Mouse (Mus musculus) retina, postnatal 1 day (tissue): Measurements from ENCODE around the gene Tmem178b.
A peak's percentile ranks its signal among the peaks of the same experiment; 100 is the strongest.

Source experiments
- DNase-seq: peaks from one replicate; pipeline ENCODE4 v3.0.0-alpha.2; 2012

The Tmem178b gene

GRCm38 (mm10) chr6:40200661-40201060 is 327.6 kb downstream of the Tmem178b start:
- DNase-seq, result no peak

- DNase-seq, result no peak
These were observed 329.5 kb downstream of the Tmem178b start for GRCm38 (mm10) chr6:40202602-40203001.

DNA sequence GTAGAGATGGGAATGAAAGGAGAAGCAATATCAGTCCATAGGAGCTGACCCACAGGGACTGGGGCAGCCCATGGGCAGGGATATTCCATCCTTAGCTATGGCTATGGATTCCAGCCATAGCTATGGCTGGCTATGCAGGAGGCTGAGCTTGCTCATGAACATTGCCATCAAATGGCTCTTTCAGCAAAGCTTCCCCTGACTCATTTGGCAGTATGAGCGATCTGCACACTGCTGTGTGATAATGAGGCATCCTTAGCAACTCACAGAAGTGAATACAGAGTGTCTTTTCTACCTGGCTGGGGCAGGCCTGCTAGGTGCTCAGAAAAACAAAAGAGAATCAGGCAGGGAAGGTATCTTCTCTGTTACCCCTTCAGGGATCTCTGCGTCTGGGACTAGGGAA is 332.3 kb downstream of the Tmem178b start:
- no peak for DNase-seq

- DNase-seq, result no peak
These were observed 334.9 kb downstream of the Tmem178b start for GRCm38 (mm10) chr6:40208014-40208413.

DNA sequence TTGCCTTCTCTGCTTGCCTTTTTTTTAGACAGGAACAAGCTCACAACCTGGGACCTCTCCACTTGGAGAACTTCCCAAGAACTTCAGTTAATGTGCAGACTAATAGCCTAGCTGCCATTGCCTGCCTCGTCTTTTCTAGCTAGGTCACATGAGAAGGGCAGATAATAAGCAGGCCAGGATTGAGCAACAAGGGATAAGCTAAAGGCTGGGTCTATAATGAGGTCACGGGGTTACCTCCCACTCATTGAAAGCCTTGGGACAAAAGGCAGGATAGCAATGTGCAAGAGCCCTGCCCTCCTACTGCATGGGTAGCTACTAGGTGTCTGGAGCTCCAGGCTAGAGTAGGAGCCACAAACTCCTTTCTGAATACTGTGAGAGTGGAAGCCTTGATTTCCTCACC is 336.1 kb downstream of the Tmem178b start:
- peak; percentile 44 for DNase-seq

DNA sequence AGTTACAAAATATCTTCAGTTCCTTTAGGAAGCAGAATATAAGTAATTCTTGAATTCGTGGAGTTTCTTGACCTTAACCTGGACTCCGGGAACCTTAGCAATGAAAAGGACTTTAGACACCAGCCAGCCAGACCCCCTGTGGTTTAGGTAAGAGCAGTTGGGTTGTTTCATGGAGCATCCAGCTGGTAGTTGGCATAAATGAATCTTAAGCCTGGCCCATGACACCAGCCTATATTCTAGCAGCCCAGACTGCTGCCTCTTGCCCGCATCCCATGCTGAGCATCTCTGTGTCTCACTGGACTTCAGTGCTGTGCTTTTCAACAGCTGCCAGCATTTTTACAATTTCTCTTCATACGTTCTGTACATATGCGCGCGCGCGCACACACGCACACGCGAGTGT is 344.1 kb downstream of the Tmem178b start:
- DNase-seq, result no peak

- no peak for DNase-seq
These were observed 344.6 kb downstream of the Tmem178b start for GRCm38 (mm10) chr6:40217651-40218050.

DNA sequence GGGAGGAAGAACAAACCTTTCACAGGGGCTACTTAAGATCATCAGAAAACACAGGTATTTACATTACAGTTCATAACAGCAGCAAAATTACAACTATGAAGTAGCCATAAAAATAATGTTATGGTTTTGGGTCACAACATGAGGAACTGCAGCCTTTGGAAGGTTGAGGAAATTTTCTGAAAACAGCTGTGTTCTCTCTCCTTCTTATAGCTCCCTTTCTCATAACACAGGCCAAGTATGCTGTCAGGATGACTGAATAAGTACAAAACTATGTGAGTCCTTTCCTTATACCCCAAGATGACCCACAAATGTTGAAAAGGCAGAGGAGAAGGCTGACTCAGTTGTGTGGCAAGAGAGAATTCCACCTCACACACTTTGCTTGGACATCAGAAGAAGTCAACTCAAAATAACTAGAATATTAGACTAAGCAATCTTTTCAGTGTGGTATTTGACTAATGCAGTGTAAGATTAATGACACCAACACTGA is 347.6 kb downstream of the Tmem178b start:
- DNase-seq, result no peak

DNA sequence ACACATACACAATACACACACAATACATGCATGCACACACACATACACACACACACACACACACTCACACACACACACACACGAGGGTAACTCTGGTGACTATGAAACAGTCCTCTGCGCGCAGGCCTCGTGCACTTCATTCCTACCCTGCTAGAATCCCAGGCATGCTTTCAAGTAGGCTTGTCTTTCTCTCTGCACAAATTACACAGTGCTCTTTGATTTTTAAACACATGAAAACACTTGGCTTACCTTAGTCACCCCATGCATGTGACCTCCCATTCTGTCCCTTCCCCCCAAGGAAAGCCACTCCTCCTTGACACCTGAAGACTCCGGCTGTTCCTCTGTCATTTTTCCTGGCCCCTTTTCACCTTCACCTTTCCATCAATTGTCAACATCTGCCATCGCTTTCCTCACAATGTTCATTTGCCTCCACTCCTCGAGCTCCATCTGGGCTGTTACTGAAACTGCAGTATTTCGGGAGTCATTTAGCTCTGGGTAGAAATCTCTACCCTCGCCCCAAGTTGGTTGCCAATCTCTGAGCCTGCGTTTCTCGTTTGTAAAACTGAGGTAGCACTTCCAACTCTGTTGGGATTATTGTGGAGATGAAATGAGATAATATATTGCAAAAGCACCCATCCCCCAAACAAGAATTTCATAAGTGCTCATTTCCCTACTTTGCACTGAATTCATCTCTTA is 352.7 kb downstream of the Tmem178b start:
- DNase-seq, result no peak

DNA sequence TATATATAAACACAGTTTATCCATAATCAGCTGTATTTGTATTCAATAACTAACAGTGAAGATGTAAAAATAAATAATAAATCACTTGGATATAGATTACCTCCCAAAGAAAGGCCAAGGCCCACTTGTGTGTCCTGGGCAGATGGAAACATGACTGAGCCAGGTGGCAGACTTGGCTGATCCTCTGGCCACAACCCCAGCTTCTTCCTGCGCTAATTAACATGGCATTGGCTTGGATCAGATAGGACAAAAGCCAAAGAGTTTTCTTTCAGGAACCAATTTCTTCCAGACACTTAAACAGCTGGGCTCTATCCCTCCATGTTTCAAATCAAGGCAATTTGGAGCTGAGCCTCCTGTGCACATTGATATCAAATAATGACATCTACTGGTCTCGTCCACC is 355.9 kb downstream of the Tmem178b start:
- no peak for DNase-seq

DNA sequence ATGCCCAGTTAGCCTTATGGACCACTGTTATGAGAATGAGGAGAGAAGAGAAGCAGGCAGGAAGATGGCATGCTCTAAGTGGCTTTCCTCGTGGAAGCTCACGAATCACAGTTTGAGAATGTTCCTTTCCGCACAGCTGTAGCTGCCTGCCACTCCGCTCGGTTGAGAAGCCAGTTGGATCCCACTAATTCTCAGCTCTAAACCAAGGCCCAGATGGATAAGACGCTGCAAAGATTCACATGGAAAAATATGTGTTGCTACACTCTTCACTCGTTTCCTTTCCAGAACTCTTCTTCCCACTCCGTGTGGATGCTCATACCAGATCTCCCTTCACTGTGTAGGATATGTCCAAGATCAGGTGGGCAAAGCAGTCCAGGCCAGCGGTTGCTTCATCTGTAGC is 356.9 kb downstream of the Tmem178b start:
- no peak for DNase-seq

DNA sequence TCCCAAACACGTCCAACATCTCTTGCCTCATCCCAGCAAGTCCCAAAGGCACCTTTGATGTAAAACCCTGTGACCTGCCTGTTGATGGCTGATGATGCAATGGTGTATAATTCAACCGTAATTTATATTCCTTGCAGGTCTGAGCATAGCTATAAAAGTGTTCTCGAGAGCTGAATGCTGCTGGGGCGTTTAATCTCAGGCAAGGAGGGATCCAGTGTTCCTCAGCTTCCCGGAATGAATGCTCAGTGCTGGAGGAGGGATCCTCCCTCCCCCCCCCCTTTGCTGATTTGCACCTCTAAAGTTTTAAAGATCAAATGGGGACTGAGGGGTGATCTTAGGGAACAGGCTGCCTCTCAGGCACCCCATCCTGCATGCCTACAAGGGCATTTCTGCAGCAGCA is 361.0 kb downstream of the Tmem178b start:
- DNase-seq, result no peak

- peak; percentile 78 for DNase-seq
These were observed 362.9 kb downstream of the Tmem178b start for GRCm38 (mm10) chr6:40235793-40236470.

DNA sequence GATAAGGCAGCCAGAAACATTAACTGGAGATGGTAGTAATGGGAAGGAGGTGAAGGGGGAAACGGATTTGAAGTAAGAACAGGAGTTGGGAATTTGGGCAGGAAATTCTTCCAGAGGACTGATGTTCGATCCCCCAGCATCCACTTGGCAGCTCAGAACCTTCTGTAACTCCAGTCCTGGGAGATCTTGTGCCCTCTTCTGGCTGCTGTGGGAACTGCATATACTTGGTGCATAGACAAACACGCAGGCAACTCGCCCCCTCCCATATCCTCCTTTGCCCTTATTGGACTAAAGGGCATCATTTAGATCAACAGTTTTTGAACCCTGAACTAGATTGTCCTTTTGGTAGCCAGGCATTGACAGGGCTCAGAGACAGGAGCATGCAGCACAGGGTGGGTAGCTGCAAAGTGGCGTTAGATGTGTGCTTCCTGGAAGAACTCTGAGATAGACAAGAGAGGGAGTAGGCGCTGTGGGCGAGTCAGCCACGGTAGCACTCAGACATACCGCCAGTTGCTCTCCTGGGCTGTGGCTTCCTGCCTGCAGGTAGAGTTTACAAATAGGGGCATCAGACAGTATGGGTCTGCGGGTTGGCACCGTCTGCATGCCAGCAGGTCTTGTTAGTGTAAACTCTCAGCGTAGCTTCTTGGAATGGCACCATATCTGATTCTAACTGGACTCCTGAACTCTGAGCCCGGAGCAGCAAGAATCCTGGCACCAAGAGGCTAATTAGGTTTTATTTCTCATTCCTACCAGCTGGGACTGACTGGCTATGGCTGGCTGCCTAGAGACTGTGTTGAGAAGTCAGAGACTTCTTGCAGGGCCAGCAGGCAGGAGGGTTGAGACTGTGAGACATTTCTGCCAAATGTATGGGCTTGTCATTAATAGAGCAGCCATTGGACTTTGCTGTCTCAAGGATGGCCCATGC is 364.0 kb downstream of the Tmem178b start:
- DNase-seq, result peak; percentile 71

DNA sequence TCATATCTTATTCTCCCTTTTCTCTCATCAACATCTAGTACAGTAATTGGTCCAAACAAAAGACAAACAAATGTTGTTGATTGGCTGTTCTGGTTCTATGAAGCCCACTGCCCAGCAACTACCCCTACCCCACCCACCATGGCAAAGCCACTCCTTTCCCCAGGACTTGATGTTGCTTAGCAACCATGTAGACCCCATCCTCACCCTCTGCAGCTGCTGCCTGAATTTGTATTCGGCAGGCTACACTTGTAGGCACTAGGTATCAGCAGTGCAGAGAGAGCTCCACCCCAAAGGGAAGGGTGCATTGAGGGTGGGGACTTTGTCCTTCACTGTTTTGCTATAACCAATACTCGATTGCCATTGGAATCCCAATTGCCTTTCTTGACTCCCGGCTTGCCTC is 365.8 kb downstream of the Tmem178b start:
- no peak for DNase-seq

DNA sequence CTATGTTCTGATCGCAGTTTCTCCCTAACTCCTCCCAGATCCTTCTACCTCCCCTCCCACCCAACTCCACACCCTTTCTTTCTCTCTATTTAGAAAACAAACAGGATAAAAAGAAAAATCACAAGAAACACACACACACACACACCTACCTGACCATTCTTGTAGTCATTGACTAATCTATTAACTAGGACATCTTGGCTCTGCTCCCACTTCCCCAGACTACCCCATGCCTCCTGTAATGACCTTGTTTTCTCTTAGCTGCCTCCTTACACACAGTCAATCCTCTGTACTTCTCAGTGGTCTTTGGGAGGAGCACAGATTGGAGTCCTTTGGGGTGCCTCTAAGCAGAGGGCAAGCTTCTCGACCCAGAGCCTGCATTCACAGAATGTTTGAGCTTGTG is 367.6 kb downstream of the Tmem178b start:
- DNase-seq, result no peak

- DNase-seq, result no peak
These were observed 374.4 kb downstream of the Tmem178b start for GRCm38 (mm10) chr6:40247398-40247946.

DNA sequence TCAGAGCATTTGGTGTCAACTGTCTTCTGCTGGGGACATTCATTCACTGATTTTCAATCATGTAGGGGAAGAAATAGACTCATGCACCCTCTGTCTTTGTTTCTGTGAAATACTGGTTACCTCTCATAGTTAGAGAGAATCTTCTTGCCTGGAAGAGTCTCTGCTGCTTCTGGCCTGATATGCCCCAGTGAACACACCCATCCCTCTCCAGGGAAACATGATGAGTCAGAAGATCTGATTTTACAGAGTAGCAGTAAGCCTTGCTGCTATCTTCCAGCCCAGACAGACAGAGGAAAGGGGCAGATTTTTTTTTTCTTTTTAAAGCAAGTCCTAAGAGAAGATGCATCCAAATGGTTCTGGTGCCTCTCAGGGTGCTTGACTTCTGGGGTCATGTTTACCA is 376.9 kb downstream of the Tmem178b start:
- no peak for DNase-seq

- no peak for DNase-seq
These were observed 390.6 kb downstream of the Tmem178b start for GRCm38 (mm10) chr6:40263687-40264086.

DNA sequence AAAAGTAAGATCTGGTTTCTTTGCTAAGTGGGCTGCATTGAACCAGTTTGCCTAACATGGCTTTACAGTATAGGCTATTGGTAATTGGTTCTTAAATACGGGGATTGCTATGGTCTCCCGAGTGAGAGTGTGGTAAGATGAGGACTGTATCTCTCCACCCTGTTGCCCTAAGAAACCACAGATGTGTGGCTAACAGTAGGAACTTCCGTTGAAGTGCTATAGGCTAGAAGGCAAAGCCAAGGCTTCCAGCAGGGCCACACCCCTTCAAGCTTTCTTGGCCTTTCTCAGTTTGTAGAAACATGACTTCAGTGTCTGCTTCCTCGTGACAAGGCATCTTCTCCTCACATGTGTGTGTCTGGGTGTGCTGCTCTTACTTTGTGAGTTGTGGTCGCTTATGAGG is 427.6 kb downstream of the Tmem178b start:
- DNase-seq, result no peak

- peak; percentile 75 for DNase-seq
These were observed 430.3 kb downstream of the Tmem178b start for GRCm38 (mm10) chr6:40303379-40303778.
